Mouse (Mus musculus): Measurements from ENCODE around the gene Fam160b1.

The Fam160b1 gene

GRCm38 (mm10) chr19:57427756-57428438 lies 67.4 kb downstream of the Fam160b1 start:
- no peak for DNase-seq

- no peak for DNase-seq
Measured at GRCm38 (mm10) chr19:57428641-57429040, 68.2 kb downstream of the Fam160b1 start.

- peak; percentile 72 to 84 for DNase-seq
Measured at GRCm38 (mm10) chr19:57429926-57430325, 69.4 kb downstream of the Fam160b1 start.

- DNase-seq = peak; percentile 61 to 83
Measured at GRCm38 (mm10) chr19:57431476-57431875, 71.0 kb downstream of the Fam160b1 start.

- DNase-seq = no peak
Measured at GRCm38 (mm10) chr19:57434024-57434423, 73.5 kb downstream of the Fam160b1 start.

- DNase-seq = no peak
Measured at GRCm38 (mm10) chr19:57436586-57437021, 76.1 kb downstream of the Fam160b1 start.

- DNase-seq = no peak
Measured at GRCm38 (mm10) chr19:57437042-57437441, 76.6 kb downstream of the Fam160b1 start.
